Mouse (Mus musculus): Measurements from ENCODE around the gene Ispd.

Gene Ispd

DNA sequence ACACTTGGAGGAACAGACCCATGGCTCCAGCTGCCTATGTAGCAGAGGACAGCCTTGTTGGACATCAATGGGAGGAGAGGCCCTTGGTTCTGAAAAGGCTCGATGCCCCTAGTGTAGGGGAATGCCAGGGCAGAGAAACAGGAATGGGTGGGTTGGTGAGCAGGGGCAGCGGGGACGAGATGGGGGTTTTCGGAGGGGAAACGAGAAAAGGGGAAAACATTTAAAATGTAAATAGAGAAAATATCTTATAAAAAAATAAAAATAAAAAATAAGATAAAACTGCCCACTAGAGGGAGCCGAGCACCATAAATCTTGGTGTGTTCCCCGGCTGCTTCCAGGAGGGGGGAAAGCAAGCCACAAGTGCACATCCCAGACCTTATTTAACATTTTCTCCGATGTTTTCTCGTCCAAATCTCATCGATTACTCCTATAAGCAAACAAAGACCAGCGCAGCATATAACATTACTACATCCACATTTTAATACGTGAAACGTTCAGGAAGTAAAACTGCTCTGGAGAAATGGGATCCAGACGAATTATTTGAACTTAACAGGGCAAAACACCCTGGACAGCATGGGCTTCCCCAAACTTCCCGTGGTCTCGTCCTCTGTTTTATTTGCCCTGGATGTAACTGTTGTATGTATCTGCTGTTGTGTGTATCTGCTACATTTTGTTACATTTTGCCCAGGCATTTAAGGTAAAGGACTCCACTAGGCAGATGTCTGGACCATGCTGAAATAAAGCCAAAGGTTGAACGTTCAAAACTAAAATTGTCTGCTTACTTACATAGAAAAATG is 332.8 kb downstream of the Ispd start:
- 9% methylated on average over 17 of the region's 17 CpGs for WGBS

DNA sequence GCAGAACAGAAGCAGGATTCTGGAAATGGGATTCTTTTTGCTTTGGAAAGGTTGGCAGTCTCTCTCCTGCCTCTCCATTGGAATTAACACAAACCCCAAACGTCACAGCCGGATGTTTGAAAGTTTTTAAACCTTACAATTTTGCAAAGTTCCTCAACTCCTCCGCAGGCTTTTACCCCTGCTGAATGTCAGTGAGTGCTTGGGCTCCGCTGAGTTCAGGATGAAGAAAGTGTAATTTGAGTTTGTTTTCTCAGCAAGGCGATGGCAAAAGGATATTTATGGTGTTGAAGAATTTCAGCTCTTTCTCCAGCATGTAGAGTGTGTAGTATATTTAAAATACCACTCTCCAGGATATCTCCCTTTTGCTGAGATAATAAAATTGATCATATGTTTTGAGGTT is 336.3 kb downstream of the Ispd start:
- 58% methylated on average over 5 of the region's 5 CpGs for WGBS

DNA sequence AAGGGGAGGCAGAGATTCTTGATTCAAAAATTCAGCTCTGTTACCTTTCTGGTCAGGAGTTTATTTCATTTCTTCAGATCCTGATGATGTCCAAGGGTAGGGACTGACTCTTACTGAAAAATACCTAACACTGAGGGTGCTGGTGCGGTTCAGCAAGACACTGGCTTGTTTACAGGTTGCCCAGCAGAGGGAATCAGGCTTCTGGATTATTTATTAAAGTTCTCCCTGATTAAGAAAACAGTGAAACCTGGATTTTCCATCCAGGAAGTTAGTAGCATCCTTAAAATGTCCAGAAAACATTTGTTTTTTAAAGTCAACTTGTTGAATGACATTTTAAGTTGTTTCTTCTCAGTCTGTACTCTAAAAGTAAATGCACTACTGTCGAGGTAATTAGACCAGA is 337.2 kb downstream of the Ispd start:
- WGBS, result 75% methylated on average over 2 of the region's 2 CpGs

DNA sequence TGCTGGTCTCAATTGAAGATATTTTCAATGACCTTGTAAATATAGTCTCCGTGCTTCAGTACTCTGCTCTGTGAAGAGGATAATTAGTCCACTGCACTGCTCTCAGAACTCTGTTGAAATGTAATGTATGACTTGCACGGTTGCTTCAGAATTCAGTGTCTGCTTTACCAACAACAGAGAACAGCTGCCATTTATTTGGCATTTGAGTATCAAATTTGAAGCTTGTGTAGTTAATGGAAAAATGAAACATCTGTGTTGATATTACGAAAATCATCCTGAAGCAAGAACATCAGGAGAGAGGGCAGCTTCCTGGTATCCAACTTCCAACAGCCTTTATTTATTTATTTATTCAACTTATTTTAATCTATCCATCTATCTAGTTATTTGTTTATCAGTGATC is 337.8 kb downstream of the Ispd start:
- WGBS, result 77% methylated on average over 3 of the region's 3 CpGs

DNA sequence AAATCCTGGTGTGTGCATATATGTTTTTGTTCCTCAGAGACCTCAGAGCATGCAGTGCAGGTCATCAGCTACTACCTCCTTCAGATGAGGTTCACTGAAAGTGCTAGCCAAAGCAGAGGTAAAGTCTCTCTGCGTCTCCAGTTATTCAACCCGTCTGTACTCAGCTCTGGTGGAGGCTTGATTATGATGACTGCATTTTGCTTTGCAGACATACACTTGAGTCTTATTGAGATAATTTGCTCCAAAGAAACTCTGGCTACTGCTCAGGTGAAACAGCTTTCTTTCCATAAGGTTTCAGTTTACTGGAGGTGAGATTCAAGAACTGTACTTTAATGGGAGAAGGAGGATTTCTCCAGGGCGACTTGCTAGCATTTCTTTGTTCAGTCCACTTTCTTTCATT is 339.5 kb downstream of the Ispd start:
- WGBS, result 72% methylated on average over 3 of the region's 3 CpGs

DNA sequence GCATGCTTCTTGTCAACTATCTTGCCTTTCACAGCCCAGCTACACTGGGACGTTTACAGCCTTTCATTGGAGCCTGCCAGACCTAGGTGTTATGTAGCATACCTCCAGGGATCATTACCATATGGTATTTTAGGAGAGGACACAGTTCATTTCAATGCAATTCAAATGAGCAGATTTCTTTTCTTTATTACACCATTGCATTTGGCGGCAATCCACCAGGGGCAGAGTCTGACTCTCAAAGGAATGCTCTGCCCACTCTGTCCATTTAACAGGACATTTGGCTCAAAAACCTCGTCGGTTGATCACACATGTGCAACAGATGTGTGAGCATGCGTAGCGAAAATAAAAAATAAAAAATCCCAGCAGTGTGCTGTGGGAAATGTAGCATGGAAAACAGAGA is 340.0 kb downstream of the Ispd start:
- WGBS, result 51% methylated on average over 6 of the region's 6 CpGs

DNA sequence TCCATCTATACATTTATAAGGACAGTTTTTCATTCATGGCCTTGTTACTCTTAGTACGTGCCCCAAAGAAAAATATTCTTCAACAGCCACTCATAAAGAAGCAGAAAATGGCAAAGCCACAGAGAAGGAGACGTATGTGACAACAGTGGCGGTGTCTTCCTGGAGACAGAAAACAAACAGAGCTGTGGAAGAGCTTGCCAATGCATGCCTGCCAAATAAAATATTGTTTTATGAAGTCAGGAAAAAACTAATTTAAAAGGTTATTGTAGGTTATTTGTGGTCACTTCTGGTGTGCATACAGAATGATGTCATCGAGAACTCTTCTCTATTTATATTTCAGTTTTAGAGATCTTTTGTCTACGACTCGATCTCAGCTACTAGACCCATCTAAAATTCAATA is 341.5 kb downstream of the Ispd start:
- 68% methylated on average over 6 of the region's 6 CpGs for WGBS

DNA sequence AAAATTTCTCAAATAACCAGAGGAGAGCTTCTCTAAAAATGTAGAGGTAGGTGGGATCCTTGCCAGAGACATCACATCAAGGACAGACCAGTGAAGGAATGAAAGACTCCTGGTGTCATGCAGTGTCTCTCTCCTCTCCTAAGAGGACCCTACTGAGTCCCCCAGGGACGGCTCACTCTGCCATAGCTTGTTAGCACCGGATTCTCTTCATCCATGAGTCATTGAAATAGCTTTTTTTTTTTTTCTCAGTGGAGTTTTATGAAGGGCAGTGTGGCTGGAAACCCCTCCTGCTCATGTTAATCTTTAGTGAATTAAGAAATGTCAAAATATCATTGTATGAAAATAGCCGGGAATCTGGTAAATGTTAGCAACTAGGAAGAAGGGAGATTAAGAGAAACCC is 342.1 kb downstream of the Ispd start:
- WGBS, result 79% methylated on average over 3 of the region's 3 CpGs

DNA sequence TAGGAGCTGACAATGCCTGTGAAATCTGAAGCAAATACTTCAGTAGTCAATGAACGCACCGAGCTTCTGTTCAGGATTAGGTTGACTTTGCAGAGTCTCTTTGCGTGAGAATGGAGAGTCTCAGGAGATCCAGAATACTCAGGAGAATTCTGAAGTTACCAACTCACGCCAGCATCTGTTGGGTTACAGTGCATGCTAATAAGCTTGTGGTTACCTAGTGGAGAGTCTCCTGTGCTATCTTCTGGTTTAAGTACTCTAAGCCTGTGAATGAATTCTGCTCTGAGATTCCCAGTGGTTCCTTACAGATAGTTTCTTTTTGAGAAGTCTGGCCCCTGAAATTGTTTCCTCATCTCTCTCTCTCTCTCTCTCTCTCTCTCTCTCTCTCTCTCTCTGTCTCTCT is 343.0 kb downstream of the Ispd start:
- 78% methylated on average over 4 of the region's 4 CpGs for WGBS

DNA sequence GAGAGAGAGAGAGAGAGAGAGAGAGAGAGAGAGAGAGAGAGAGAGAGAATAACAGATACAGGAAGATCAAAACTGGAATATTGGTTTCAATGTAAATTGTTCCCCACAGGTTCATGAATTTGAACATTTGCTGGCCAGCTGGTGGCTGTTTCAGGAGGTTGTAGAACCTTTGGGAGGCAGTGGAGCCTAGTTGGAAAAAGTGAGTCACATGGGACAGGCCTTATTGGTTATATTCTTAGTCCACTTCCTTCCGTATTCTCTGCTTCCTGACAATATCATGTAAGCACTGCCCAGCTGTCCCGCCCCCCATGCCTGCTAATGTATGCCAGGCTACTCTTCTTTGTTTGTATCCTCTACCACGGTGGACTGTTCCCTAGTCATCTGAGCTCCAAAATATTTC is 344.0 kb downstream of the Ispd start:
- WGBS, result 81% methylated on average over 3 of the region's 3 CpGs

DNA sequence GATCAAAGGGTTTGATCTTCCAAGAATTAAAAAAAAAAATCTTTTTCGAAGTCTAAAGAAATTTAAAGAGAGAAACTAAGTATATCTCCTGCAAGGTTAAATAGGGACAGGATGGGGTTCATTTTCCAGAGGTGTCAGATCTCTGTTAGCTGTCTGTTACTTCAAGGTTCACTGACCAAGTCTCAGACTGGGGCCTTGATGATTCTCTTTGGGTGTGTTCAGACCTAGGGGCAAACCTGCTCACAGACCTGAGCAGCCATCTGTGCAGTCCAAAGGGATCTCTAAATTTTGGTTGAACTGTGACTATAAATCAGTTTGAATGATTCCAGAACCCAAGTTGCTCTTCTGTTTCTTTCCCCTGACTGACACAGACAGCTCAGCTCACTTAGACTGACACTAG is 344.8 kb downstream of the Ispd start:
- WGBS, result 75% methylated on average over 1 of the region's 1 CpGs

DNA sequence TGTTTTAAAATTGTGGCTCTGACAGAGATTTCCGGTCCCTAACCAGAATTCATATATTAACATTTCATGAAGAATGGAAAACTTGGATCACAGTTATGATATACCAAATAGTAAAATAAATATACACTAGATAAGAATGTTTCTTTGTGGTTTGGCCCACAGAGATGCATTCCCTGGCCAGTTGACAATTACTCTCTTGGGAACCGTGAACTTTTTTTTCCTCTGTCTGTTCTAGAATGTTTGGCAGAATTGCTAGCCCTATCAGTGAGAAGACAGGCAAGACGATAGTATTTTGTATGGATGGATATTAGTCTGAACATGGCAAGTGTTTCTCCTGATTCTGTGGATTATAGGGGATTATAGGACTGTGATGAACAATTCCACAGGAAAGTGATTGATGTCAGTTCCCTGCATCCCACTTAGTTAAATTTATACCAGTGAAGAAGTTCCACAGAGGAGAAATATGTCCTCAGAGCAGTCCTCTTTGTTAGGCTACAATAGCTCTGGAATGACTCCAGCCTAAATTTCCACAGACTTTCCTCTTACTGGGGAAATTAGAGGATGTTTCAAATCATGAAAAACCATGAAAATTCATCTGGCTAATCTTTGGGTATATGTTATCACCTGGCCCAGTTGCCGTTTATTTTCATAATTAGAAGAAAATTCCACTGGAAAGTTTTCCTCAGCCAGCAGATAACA is 352.6 kb downstream of the Ispd start:
- 80% methylated on average over 4 of the region's 4 CpGs for WGBS
